Mouse (Mus musculus) testis, adult 2 months (tissue): Measurements from ENCODE around the gene Slc37a3.

Source experiments
- CTCF ChIP-seq: fragments of 200-500 bp; IDR thresholded peaks from 2 replicates; pipeline ENCODE4 v1.5.1; 2012; ENCODE audit warnings: low read depth, mild to moderate bottlenecking, inconsistent platforms, low read length, moderate library complexity; ENCODE audit not compliant: control insufficient read depth, insufficient read depth, insufficient replicate concordance
- POLR2A ChIP-seq: fragments of 200-500 bp; IDR thresholded peaks from 2 replicates; pipeline ENCODE4 v1.6.1; 2012; ENCODE audit warnings: low read depth, mild to moderate bottlenecking, inconsistent platforms, low read length, moderate library complexity; ENCODE audit not compliant: control insufficient read depth

GRCm38 (mm10) chr6:39331998-39332700 lies 45.3 kb downstream of the Slc37a3 start:
- TF ChIP-seq CTCF (no peak), POLR2A (no peak)
